Mouse (Mus musculus) hindbrain, postnatal 0 days (tissue): ENCODE measurements at regions not wholly inside any gene's neighbourhood (a gene's known extent, or its start where the extent isn't known, plus 50 kb on each side); places are given as distances from the start of the nearest gene placed in this dataset.

Experiments used
- ATAC-seq: fragments of 200-750 bp; cut with Nextera tagmentation; 2 replicates; pipeline ENCODE4 v1.8.0; 2017; ENCODE audit warnings: mild to moderate bottlenecking, moderate TSS enrichment, moderate library complexity
- DNase-seq: peaks from one replicate; pipeline ENCODE4 v3.0.0-alpha.2; 2015; ENCODE audit warnings: low spot score
- H3K27ac ChIP-seq: fragments of 300-500 bp; sonication (generic); 2 replicates; pipeline ENCODE4 v1.5.1; 2014; ENCODE audit warnings: mild to moderate bottlenecking
- H3K27me3 ChIP-seq: fragments of 300-500 bp; sonication (generic); 2 replicates; pipeline ENCODE4 v1.6.1; 2014; ENCODE audit warnings: low read length, mixed read lengths; ENCODE audit not compliant: insufficient read depth
- H3K36me3 ChIP-seq: fragments of 300-500 bp; sonication (generic); 2 replicates; pipeline ENCODE4 v1.6.1; 2014; ENCODE audit warnings: low read length, mixed read lengths; ENCODE audit not compliant: insufficient read depth
- H3K4me1 ChIP-seq: fragments of 300-500 bp; sonication (generic); 2 replicates; pipeline ENCODE4 v1.6.1; 2014; ENCODE audit warnings: antibody characterized with exemption, low read length, mixed read lengths; ENCODE audit not compliant: insufficient read depth
- H3K4me2 ChIP-seq: fragments of 300-500 bp; sonication (generic); 2 replicates; pipeline ENCODE4 v1.6.1; 2014; ENCODE audit warnings: low read depth, mild to moderate bottlenecking, low read length, moderate library complexity, mixed read lengths
- H3K4me3 ChIP-seq: fragments of 300-500 bp; sonication (generic); 2 replicates; pipeline ENCODE4 v1.5.1; 2014; ENCODE audit warnings: low read length
- H3K9ac ChIP-seq: fragments of 300-500 bp; sonication (generic); replicated peaks from 2 replicates; pipeline ENCODE4 v1.6.1; 2014; ENCODE audit warnings: mild to moderate bottlenecking, low read length, moderate library complexity, mixed read lengths
- H3K9me3 ChIP-seq: fragments of 300-500 bp; sonication (generic); 2 replicates; pipeline ENCODE4 v1.6.1; 2016; ENCODE audit warnings: low read length, mixed read lengths
- CTCF ChIP-seq: IDR thresholded peaks from 2 replicates; pipeline ENCODE4 v1.5.1; 2016; ENCODE audit warnings: antibody characterized with exemption, control low read depth, low read depth
- WGBS: fragments of 180-500 bp; shearing (Covaris S2); extraction: QIAGEN DNeasy Blood & Tissue Kit; methylation state at CpG from one replicate; pipeline ENCODE4 v1.1.7; 2014; 5-methylcytosine and 5-hydroxymethylcytosine counted together

GRCm38 (mm10) chr1:151088535-151089125 lies 93.7 kb upstream of the Gm47985 start:
- Histone ChIP-seq H3K27me3 (no peaks in the 10 kb centered on the region), H3K9ac (no peak overlapping the region), H3K9me3 (no peaks in the 10 kb centered on the region), H3K4me3 (no peak overlapping the region), H3K4me1 (no peaks in the 10 kb centered on the region), H3K4me2 (no peak overlapping the region), H3K27ac (no peak overlapping the region), H3K36me3 (no peaks in the 10 kb centered on the region)
- WGBS: 58% methylated on average over 11 of the region's 11 CpGs
- ATAC-seq (no peak), DNase-seq (no peak)
- no peak for TF ChIP-seq CTCF

GRCm38 (mm10) chr1:151092035-151092434 lies 90.3 kb upstream of the Gm47985 start:
- Histone ChIP-seq H3K4me1 (no peaks in the 10 kb centered on the region), H3K27me3 (no peaks in the 10 kb centered on the region), H3K4me3 (no peak overlapping the region), H3K9me3 (no peaks in the 10 kb centered on the region), H3K9ac (no peak overlapping the region), H3K36me3 (no peaks in the 10 kb centered on the region), H3K27ac (no peak overlapping the region), H3K4me2 (no peak overlapping the region)
- no peak for TF ChIP-seq CTCF
- DNase-seq (no peak), ATAC-seq (no peak)
- WGBS: 57% methylated on average over 4 of the region's 4 CpGs

- Histone ChIP-seq H3K27ac (no peak overlapping the region), H3K27me3 (no peaks in the 10 kb centered on the region), H3K36me3 (no peaks in the 10 kb centered on the region), H3K9me3 (no peaks in the 10 kb centered on the region), H3K4me3 (no peak overlapping the region), H3K4me1 (no peaks in the 10 kb centered on the region), H3K4me2 (peak overlapping the region; percentile 34), H3K9ac (no peak overlapping the region)
- no peak for TF ChIP-seq CTCF
- no peak for ATAC-seq
- WGBS: 44% methylated on average over 10 of the region's 10 CpGs
- no peak for DNase-seq
These were observed 86.8 kb upstream of the Gm47985 start for GRCm38 (mm10) chr1:151095344-151096050.

DNA sequence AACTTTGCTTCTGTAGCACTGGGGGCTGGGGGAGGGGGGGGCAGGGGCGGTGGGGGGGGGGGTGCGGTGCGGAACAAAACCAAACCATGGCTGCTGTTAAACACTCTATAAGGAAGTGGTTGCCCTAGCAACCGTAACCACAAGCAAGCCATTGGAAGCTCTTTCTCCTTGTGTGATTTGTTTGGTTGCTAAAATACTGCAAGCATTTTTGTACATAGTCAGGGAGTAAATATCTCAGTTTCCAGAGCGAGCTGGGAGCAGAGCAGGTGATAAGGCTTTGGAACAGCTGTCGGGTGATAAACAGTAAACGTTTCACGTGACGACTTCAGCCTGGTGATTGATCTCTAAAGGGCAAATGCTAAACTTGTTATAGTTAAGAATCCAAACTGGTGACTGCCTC lies 86.3 kb upstream of the Gm47985 start:
- WGBS: 9% methylated on average over 9 of the region's 9 CpGs
- Histone ChIP-seq H3K27me3 (no peaks in the 10 kb centered on the region), H3K4me2 (peak overlapping the region; percentile 34), H3K4me1 (no peaks in the 10 kb centered on the region), H3K27ac (no peak overlapping the region), H3K9ac (no peak overlapping the region), H3K36me3 (no peaks in the 10 kb centered on the region), H3K4me3 (no peak overlapping the region), H3K9me3 (no peaks in the 10 kb centered on the region)
- no peak for TF ChIP-seq CTCF
- ATAC-seq (peak; percentile 69), DNase-seq (peak; percentile 49)

- no peak for ATAC-seq
- H3K4me3 ChIP-seq: no peak overlapping the region
- 100% methylated on average over 1 of the region's 1 CpGs for WGBS
- TF ChIP-seq CTCF: no peak
- DNase-seq: no peak
- H3K27ac ChIP-seq: no peak overlapping the region
- H3K36me3 ChIP-seq: no peaks in the 10 kb centered on the region
- no peaks in the 10 kb centered on the region for H3K4me1 ChIP-seq
- H3K27me3 ChIP-seq: no peaks in the 10 kb centered on the region
- H3K4me2 ChIP-seq: no peak overlapping the region
- H3K9me3 ChIP-seq: no peaks in the 10 kb centered on the region
- no peak overlapping the region for H3K9ac ChIP-seq
These were observed 84.8 kb upstream of the Gm47985 start for GRCm38 (mm10) chr1:151097506-151097905.

DNA sequence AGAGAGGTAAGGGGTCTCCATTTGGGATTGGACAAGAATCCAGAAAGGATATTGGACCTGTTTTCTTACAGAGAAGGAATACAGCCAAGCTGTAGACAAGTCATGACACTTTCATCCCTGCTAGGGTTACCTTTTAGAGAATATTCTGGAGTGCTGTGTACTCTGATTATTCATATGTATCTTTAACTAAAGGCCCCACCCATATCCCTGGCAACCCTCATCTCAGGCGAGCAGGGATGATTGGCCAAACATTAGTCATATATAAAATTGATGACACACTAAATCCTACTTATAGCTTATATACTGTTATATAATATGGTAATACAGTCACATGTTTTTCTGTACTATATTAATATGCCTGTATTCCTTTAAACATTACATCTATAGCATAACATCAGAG lies 83.6 kb upstream of the Gm47985 start:
- Histone ChIP-seq H3K9ac (no peak overlapping the region), H3K27me3 (no peaks in the 10 kb centered on the region), H3K27ac (no peak overlapping the region), H3K4me1 (no peaks in the 10 kb centered on the region), H3K36me3 (no peaks in the 10 kb centered on the region), H3K4me2 (no peak overlapping the region), H3K9me3 (no peaks in the 10 kb centered on the region), H3K4me3 (no peak overlapping the region)
- no peak for ATAC-seq
- no peak for DNase-seq
- TF ChIP-seq CTCF: no peak
- WGBS: 82% methylated on average over 1 of the region's 1 CpGs
